Mouse (Mus musculus): ENCODE results near the gene Tmem237.

Gene Tmem237

GRCm38 (mm10) chr1:59119720-59120457, at the start of gene Tmem237:
Gene Tmem237, minus strand, starts transcription at chr1:59120408.
- peak; percentile 72 to 81 for DNase-seq (ENCODE audit: low spot score in 2 of 2)

DNA sequence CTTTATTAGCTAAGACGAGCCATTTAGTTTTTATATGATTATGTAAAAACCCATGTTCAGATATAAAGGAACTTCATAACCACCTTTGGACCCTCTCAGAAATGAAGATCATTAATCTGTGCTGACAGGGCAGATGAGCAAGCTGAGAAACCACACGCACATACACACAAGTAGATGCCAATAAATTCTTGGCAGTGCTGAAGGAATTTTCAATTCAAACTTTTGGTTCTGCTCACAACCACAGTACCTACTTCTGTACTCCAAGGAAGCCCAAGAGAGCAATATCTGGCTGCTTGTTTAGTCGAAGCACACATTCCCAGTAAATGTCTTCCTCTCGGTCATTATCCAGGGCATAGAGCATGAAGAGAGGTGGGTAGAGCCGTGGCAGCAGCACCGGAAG, 49.4 kb upstream of the Tmem237 start:
- DNase-seq (ENCODE audit: low spot score in 2 of 2): no peak

DNA sequence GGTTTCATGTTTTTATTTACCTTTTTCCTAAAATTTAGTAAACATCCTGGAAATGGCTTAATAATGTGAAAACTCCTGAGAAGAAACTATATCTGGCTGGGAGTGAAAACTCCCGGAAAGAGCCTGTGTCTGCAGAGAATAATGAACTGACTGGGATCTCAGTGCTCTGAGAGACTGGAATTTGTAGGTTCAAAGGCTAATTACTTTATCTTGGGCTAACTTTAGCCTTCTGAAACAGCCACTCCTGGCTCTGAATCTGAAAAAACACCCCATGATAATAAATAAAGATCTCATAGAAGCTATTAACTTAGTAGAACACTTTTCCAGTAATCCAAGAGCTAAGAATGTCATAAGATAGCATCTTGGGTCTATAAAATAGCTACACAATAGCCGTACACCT, 48.3 kb upstream of the Tmem237 start:
- no peak for DNase-seq (ENCODE audit: low spot score in 2 of 2)

DNA sequence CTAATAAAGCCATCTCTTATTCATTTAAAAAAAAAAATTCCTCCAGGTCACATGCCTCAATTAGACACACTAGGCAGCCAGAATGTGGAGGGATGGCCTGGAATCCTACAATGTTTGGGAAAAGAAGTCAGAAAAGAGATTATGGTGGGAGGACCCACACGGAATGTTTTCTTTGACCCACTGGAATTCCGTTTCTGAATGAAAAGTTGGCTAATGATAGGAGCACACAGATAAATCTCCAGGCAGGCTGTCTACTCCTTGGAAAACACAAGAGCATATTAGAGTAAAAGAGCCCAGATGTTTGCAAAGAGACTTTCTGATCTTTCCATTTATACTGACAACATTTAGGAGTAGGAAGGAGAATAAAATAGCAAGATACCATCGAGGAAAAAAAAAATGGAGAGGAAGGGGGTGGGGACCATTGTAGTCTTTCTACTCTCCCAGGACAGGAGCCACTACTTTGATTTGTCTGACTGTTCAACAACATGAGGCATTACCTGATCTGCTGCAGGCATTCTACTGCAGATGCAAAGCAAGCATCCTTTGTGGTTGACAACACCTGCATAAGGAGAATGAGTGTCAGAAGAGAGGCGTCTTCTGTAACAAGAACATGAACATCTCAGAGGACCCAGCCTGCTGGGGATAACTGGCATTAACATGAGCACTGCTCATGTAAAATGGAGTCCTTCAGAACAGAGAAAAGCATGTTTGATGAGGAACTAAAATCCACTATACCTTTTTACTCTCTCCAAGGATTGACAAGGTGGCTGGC, 47.6 kb upstream of the Tmem237 start:
- DNase-seq (ENCODE audit: low spot score in 2 of 2): no peak

- DNase-seq (ENCODE audit: low spot score in 2 of 2): no peak
Measured at GRCm38 (mm10) chr1:59166232-59166905, 46.2 kb upstream of the Tmem237 start.

DNA sequence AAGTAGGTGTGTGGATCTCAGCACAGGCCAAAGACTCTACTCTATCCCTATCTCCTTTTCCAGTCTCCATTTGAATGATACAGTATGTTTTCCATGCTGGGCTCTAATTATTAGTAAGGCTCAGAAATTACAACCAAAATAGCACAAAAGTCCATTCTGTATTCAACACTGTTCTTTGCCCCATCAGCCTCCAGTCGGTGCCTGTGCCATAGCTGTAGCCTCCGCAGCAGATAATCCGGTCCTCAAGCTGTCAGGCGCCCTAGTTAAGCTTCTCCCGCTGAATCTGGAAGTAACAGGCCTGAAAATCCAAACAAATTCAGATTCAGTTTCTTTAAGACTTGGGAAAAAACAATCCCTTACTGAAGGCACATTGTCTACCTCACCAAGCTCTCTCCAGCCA, 43.7 kb upstream of the Tmem237 start:
- no peak for DNase-seq (ENCODE audit: low spot score in 2 of 2)

GRCm38 (mm10) chr1:59163030-59163461, 42.8 kb upstream of the Tmem237 start, which contains the start of gene Mpp4:
Gene Mpp4, minus strand, starts transcription at chr1:59163389.
- DNase-seq (ENCODE audit: low spot score in 2 of 2): no peak

- no peak for DNase-seq (ENCODE audit: low spot score in 2 of 2)
Measured at GRCm38 (mm10) chr1:59162309-59163024, 42.3 kb upstream of the Tmem237 start.

GRCm38 (mm10) chr1:59161396-59161795, 41.2 kb upstream of the Tmem237 start:
- DNase-seq (ENCODE audit: low spot score in 2 of 2): no peak

DNA sequence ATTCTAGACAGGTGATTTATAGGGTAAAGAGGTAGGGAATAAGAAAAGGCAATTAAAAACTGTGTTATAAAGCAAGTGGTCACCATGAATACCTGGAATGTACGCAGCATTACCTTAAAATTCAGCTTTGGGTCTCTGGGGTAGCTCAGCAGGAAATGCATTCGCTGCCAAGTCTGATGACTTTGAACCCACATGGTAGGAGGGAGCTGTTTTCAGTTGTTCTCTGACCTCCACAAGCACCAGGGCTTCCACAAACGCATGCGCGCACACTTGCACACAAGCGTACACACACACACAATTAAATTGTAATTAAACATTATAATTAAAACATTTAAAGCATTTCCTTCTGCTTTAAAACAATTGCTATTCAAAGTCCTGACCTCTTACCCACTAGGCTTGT, 40.7 kb upstream of the Tmem237 start:
- DNase-seq (ENCODE audit: low spot score in 2 of 2): no peak

- no peak for DNase-seq (ENCODE audit: low spot score in 2 of 2)
Measured at GRCm38 (mm10) chr1:59159136-59159535, 38.9 kb upstream of the Tmem237 start.

GRCm38 (mm10) chr1:59158498-59158897, 38.3 kb upstream of the Tmem237 start:
- no peak for DNase-seq (ENCODE audit: low spot score in 2 of 2)

- no peak for DNase-seq (ENCODE audit: low spot score in 2 of 2)
Measured at GRCm38 (mm10) chr1:59157846-59158245, 37.6 kb upstream of the Tmem237 start.

DNA sequence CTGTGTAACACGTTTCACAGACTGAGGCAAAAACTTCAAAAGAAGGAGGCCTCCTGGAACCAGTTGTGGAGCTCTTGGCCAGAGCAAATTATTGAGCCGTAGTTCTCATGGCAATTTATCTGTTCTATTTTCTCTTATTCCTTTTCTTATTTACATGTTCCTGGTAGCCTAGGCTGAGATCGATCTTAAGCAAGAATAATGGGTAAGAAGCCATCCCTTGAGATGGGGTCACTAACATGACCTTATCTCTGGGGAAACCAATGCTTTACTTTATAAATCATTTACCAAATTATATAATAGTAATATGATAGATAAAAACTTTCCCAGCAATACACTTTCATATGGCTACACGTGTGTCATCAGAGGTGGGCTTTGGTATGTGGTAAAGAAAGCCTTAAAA, 32.1 kb upstream of the Tmem237 start:
- no peak for DNase-seq (ENCODE audit: low spot score in 2 of 2)

GRCm38 (mm10) chr1:59150542-59150941, 30.3 kb upstream of the Tmem237 start:
- no peak for DNase-seq (ENCODE audit: low spot score in 2 of 2)

GRCm38 (mm10) chr1:59144543-59144942, 24.3 kb upstream of the Tmem237 start:
- DNase-seq (ENCODE audit: low spot score in 2 of 2): peak in 1 of 2 experiments; percentile 22

DNA sequence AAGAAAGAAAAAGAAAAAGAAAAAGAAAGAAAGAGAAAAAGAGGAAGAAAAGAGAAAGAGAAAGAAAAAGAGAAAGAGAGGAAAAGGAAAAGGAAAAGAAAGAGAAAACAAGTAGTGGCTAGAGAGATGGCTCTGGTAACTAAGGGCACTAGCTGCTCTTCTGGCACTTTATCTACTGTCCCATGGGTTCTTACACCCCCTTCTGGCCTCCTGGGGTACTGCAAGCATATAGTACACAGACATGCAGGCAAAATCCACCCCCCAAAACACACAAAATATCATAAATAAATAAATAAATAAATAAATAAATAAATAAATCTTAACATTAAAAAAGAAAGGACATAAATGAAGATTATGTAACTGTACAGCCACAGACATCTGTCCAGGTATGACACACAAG, 22.6 kb upstream of the Tmem237 start:
- peak; percentile 39 to 68 for DNase-seq (ENCODE audit: low spot score in 2 of 2)

GRCm38 (mm10) chr1:59134419-59134818, 14.2 kb upstream of the Tmem237 start:
- no peak for DNase-seq (ENCODE audit: low spot score in 2 of 2)

DNA sequence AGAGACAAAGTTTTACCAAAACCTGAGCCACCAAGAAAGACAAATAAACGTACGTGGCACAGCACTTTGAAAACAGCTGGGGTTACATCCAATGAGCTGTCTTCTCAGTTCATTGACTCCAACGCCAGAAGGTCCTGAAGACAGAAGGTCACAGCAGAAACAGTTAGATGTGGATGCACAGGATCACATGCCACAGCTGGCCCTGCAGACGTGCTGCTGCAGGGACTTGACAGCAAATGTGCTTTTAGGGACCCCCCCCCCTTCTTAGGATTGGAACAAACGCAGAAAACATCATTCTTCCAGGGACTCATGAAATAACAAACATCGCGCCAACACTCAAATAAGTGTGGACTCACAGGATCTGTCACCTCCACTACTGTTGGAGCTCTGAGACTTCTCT, 8.7 kb upstream of the Tmem237 start:
- DNase-seq (ENCODE audit: low spot score in 2 of 2): no peak

- DNase-seq (ENCODE audit: low spot score in 2 of 2): no peak
Measured at GRCm38 (mm10) chr1:59125558-59125957, 5.3 kb upstream of the Tmem237 start.

- DNase-seq (ENCODE audit: low spot score in 2 of 2): no peak
Measured at GRCm38 (mm10) chr1:59110524-59110923, 9.7 kb downstream of the Tmem237 start.

- DNase-seq (ENCODE audit: low spot score in 2 of 2): no peak
Measured at GRCm38 (mm10) chr1:59102071-59102470, 18.1 kb downstream of the Tmem237 start.

Measured in spleen, postnatal 14 days (tissue).